Mouse (Mus musculus) midbrain, embryonic 14.5 days (tissue): Measurements from ENCODE around the gene Top2b. TPM values are rescaled to one million over a fixed set of nuclear protein-coding genes. Genes with fewer than 3 reads are reported as not detected.

Experiments
- ATAC-seq: fragments of 200-750 bp; cut with Nextera tagmentation; 2 replicates; pipeline ENCODE4 v1.8.0; 2017; ENCODE audit warnings: moderate number of reproducible peaks, moderate library complexity; ENCODE audit not compliant: low FRiP score, low TSS enrichment
- DNase-seq: peaks from one replicate; pipeline ENCODE4 v3.0.0-alpha.2; 2015
- H3K27ac ChIP-seq: fragments of 300-500 bp; sonication (generic); replicated peaks from 2 replicates; pipeline ENCODE4 v1.5.1; 2014; ENCODE audit warnings: mild to moderate bottlenecking, low read depth, low read length, moderate library complexity
- H3K27me3 ChIP-seq: fragments of 300-500 bp; sonication (generic); 2 replicates; pipeline ENCODE4 v1.6.1; 2014; ENCODE audit warnings: low read length, control low read depth, mixed read lengths; ENCODE audit not compliant: control insufficient read depth, insufficient read depth
- H3K36me3 ChIP-seq: fragments of 300-500 bp; sonication (generic); 2 replicates; pipeline ENCODE4 v1.6.1; 2014; ENCODE audit warnings: low read length, control low read depth; ENCODE audit not compliant: control insufficient read depth, insufficient read depth
- H3K4me1 ChIP-seq: fragments of 300-500 bp; sonication (generic); 2 replicates; pipeline ENCODE4 v1.6.1; 2014; ENCODE audit warnings: mild to moderate bottlenecking, antibody characterized with exemption, low read length, control low read depth; ENCODE audit not compliant: control insufficient read depth, insufficient read depth
- H3K4me2 ChIP-seq: fragments of 300-500 bp; sonication (generic); 2 replicates; pipeline ENCODE4 v1.6.1; 2014; ENCODE audit warnings: mild to moderate bottlenecking, low read length, moderate library complexity
- H3K4me3 ChIP-seq: fragments of 300-500 bp; sonication (generic); replicated peaks from 2 replicates; pipeline ENCODE4 v1.5.1; 2014; ENCODE audit warnings: low read depth, low read length
- H3K9ac ChIP-seq: fragments of 300-500 bp; sonication (generic); replicated peaks from 2 replicates; pipeline ENCODE4 v1.6.1; 2014; ENCODE audit warnings: mild to moderate bottlenecking, low read length, moderate library complexity
- H3K9me3 ChIP-seq: fragments of 300-500 bp; sonication (generic); 2 replicates; pipeline ENCODE4 v1.6.1; 2016; ENCODE audit warnings: low read length, control low read depth, mixed read lengths; ENCODE audit not compliant: control insufficient read depth
- WGBS: fragments of 180-500 bp; shearing (Covaris S2); extraction: QIAGEN DNeasy Blood & Tissue Kit; methylation state at CpG from one replicate; pipeline ENCODE4 v1.1.7; 2014; 5-methylcytosine and 5-hydroxymethylcytosine counted together
- polyA plus RNA-seq: library from polyadenylated mRNA; unstranded; fragments of >200 nt; fragmentation: Nextera tagmentation; extraction: Ambion mirVana; gene quantifications from 2 replicates; pipeline ENCODE4 v1.2.1, GENCODE M21; 2014

Top2b gene
- polyA plus RNA-seq, 1 experiment from 2014 or later: 207 TPM

GRCm38 (mm10) chr14:16434396-16435171 is 69.6 kb downstream of the Top2b start:
- no peak overlapping the region for H3K4me3 ChIP-seq
- no peaks in the 10 kb centered on the region for H3K27me3 ChIP-seq
- 52% methylated on average over 3 of the region's 3 CpGs for WGBS
- DNase-seq (peak; percentile 81), ATAC-seq (peak; percentile 59; the same call in 1 of the 2 replicates)
- peaks cover 34% of the 10 kb centered on the region for H3K36me3 ChIP-seq
- H3K9me3 ChIP-seq: no peaks in the 10 kb centered on the region
- H3K9ac ChIP-seq: no peak overlapping the region
- H3K4me2 ChIP-seq: no peak overlapping the region
- H3K4me1 ChIP-seq: no peaks in the 10 kb centered on the region
- H3K27ac ChIP-seq: no peak overlapping the region

- ATAC-seq (no peak), DNase-seq (no peak)
- no peaks in the 10 kb centered on the region for H3K9me3 ChIP-seq
- H3K27ac ChIP-seq: no peak overlapping the region
- no peak overlapping the region for H3K4me3 ChIP-seq
- no peak overlapping the region for H3K4me2 ChIP-seq
- 90% methylated on average over 4 of the region's 4 CpGs for WGBS
- H3K4me1 ChIP-seq: no peaks in the 10 kb centered on the region
- H3K36me3 ChIP-seq: peaks cover 8% of the 10 kb centered on the region
- H3K27me3 ChIP-seq: no peaks in the 10 kb centered on the region
- no peak overlapping the region for H3K9ac ChIP-seq
Measured at GRCm38 (mm10) chr14:16437386-16437785, 72.4 kb downstream of the Top2b start.

- H3K9me3 ChIP-seq: no peaks in the 10 kb centered on the region
- H3K4me2 ChIP-seq: no peak overlapping the region
- no peaks in the 10 kb centered on the region for H3K27me3 ChIP-seq
- no peaks in the 10 kb centered on the region for H3K4me1 ChIP-seq
- DNase-seq (no peak), ATAC-seq (no peak)
- 70% methylated on average over 6 of the region's 6 CpGs for WGBS
- no peak overlapping the region for H3K4me3 ChIP-seq
- H3K27ac ChIP-seq: no peak overlapping the region
- H3K36me3 ChIP-seq: peaks cover 3% of the 10 kb centered on the region; the same call in 1 of the 2 replicates
- no peak overlapping the region for H3K9ac ChIP-seq
Measured at GRCm38 (mm10) chr14:16439385-16440126, 74.6 kb downstream of the Top2b start.

GRCm38 (mm10) chr14:16444859-16445258 is 79.9 kb downstream of the Top2b start:
- H3K27me3 ChIP-seq: no peaks in the 10 kb centered on the region
- no peaks in the 10 kb centered on the region for H3K36me3 ChIP-seq
- H3K27ac ChIP-seq: no peak overlapping the region
- no peaks in the 10 kb centered on the region for H3K9me3 ChIP-seq
- H3K4me2 ChIP-seq: no peak overlapping the region
- DNase-seq (no peak), ATAC-seq (no peak)
- 89% methylated on average over 4 of the region's 4 CpGs for WGBS
- no peak overlapping the region for H3K9ac ChIP-seq
- H3K4me3 ChIP-seq: no peak overlapping the region
- H3K4me1 ChIP-seq: no peaks in the 10 kb centered on the region

GRCm38 (mm10) chr14:16447587-16447986 is 82.6 kb downstream of the Top2b start:
- Histone ChIP-seq H3K4me3 (no peak overlapping the region), H3K9ac (no peak overlapping the region), H3K36me3 (no peaks in the 10 kb centered on the region), H3K27ac (no peak overlapping the region), H3K9me3 (no peaks in the 10 kb centered on the region), H3K4me2 (no peak overlapping the region), H3K27me3 (no peaks in the 10 kb centered on the region), H3K4me1 (no peaks in the 10 kb centered on the region)
- DNase-seq (no peak), ATAC-seq (peak; percentile 43)
- WGBS: 43% methylated on average over 3 of the region's 3 CpGs

- no peak for DNase-seq
- Histone ChIP-seq H3K9ac (no peak overlapping the region), H3K4me1 (no peaks in the 10 kb centered on the region), H3K27me3 (no peaks in the 10 kb centered on the region), H3K4me3 (no peak overlapping the region), H3K36me3 (no peaks in the 10 kb centered on the region), H3K4me2 (no peak overlapping the region), H3K27ac (no peak overlapping the region), H3K9me3 (no peaks in the 10 kb centered on the region)
- WGBS: 60% methylated on average over 4 of the region's 4 CpGs
- ATAC-seq: peak; percentile 32; the same call in 1 of the 2 replicates
Measured at GRCm38 (mm10) chr14:16448269-16448987, 83.4 kb downstream of the Top2b start.

GRCm38 (mm10) chr14:16478606-16479323 is 113.8 kb downstream of the Top2b start:
- no peak for ATAC-seq

GRCm38 (mm10) chr14:16479521-16479920 is 114.5 kb downstream of the Top2b start:
- 77% methylated on average over 2 of the region's 2 CpGs for WGBS
- no peaks in the 10 kb centered on the region for H3K9me3 ChIP-seq
- H3K4me3 ChIP-seq: no peak overlapping the region
- DNase-seq (no peak), ATAC-seq (no peak)
- H3K36me3 ChIP-seq: no peaks in the 10 kb centered on the region
- no peak overlapping the region for H3K4me2 ChIP-seq
- no peak overlapping the region for H3K9ac ChIP-seq
- no peak overlapping the region for H3K27ac ChIP-seq
- 0 out of 2 replicates have a peak, but pooled peaks cover 3% of the 10 kb centered on the region for H3K4me1 ChIP-seq
- H3K27me3 ChIP-seq: no peaks in the 10 kb centered on the region

More at GRCm38 (mm10) chr14:16478606-16479323, 113.8 kb downstream of the Top2b start:
- WGBS: 79% methylated on average over 1 of the region's 1 CpGs
- H3K9me3 ChIP-seq: no peaks in the 10 kb centered on the region
- DNase-seq: no peak
- H3K4me2 ChIP-seq: no peak overlapping the region
- 0 out of 2 replicates have a peak, but pooled peaks cover 2% of the 10 kb centered on the region for H3K4me1 ChIP-seq
- H3K9ac ChIP-seq: no peak overlapping the region
- no peaks in the 10 kb centered on the region for H3K27me3 ChIP-seq
- no peak overlapping the region for H3K4me3 ChIP-seq
- H3K36me3 ChIP-seq: no peaks in the 10 kb centered on the region
- no peak overlapping the region for H3K27ac ChIP-seq
